Mouse (Mus musculus) cerebellum, adult 2 months (tissue): Measurements from ENCODE around the gene Ranbp17.

ENCODE experiments used
- CTCF ChIP-seq: fragments of 200-500 bp; IDR thresholded peaks from 2 replicates; pipeline ENCODE4 v1.5.1; 2011; ENCODE audit warnings: low read depth, mild to moderate bottlenecking, control low read depth, low read length, moderate library complexity, borderline replicate concordance; ENCODE audit not compliant: insufficient read depth
- POLR2A ChIP-seq: fragments of 200-500 bp; IDR thresholded peaks from 2 replicates; pipeline ENCODE4 v1.6.1; 2011; ENCODE audit warnings: low read length, control low read depth, borderline replicate concordance; ENCODE audit not compliant: insufficient read depth

DNA sequence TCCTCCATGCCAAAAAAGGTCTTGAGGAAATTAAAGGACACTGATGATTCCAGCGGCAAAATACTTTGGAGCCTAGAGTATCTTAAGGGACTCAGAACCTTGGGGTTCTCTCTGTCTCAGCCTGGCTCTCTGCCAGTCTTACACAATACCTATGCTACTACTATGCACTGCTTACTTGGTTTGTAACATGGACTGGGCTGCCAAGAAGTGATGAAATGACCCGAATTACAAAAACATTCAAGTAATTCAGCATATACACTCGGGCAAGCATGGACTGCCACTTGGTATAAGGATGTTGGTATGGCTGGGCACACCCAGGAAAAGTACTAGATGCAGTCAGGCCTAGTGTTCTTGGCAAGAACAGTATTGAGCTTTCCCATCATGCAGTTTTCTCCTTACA, 114.8 kb downstream of the Ranbp17 start:
- TF ChIP-seq CTCF (no peak), POLR2A (no peak)
